Mouse (Mus musculus) induced T-regulatory cell, adult 2 months (primary cell): Measurements from ENCODE around the gene Rbm48.
A peak's percentile ranks its signal among the peaks of the same experiment; 100 is the strongest.

ENCODE experiments used
- DNase-seq: peaks from one replicate; pipeline ENCODE4 v3.0.0-alpha.2; 2012; ENCODE audit warnings: low read depth

Gene Rbm48

GRCm38 (mm10) chr5:3551481-3551880 lies 44.9 kb downstream of the Rbm48 start:
- no peak for DNase-seq

GRCm38 (mm10) chr5:3546226-3546625 lies 50.2 kb downstream of the Rbm48 start:
- no peak for DNase-seq

GRCm38 (mm10) chr5:3544480-3544769 lies 52.0 kb downstream of the Rbm48 start:
- no peak for DNase-seq

GRCm38 (mm10) chr5:3543629-3544479 lies 52.5 kb downstream of the Rbm48 start, which contains the start of gene Fam133b:
TSS of gene Fam133b (plus strand) at chr5:3543833.
- DNase-seq, result peak; percentile 95

GRCm38 (mm10) chr5:3541871-3542270 lies 54.5 kb downstream of the Rbm48 start:
- DNase-seq, result no peak

GRCm38 (mm10) chr5:3538505-3539472 lies 57.6 kb downstream of the Rbm48 start:
- no peak for DNase-seq

- no peak for DNase-seq
Observed at GRCm38 (mm10) chr5:3536592-3537212, 59.7 kb downstream of the Rbm48 start.
